Mouse (Mus musculus): ENCODE results near the gene Il2rb.

The Il2rb gene

GRCm38 (mm10) chr15:78518221-78518620 is 23.1 kb upstream of the Il2rb start:
- no peak for DNase-seq

DNA sequence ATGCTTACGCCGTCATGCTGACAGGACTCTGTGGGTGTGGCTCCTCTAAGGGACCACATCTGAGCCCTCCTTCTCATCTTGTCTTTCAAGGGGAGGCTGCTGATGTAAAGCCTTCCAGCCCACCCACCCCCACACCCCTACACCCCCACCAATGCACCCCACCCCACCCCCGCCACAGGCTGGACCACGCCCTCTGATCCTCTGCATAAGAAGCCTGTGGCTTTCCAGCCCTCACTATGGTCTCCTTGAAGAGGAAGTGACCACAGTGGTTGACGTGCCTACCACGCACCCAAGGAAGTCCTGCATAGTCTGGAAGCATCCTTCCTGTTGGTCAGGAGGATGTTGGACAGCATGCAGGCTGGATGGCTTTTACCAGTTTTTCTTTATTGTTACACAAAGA is 20.7 kb upstream of the Il2rb start:
- DNase-seq = no peak

- DNase-seq = peak; percentile 57 to 79
These were observed 19.5 kb upstream of the Il2rb start for GRCm38 (mm10) chr15:78514393-78515146.

- DNase-seq = no peak
These were observed 17.9 kb upstream of the Il2rb start for GRCm38 (mm10) chr15:78513019-78513418.

- DNase-seq = no peak
These were observed 16.9 kb upstream of the Il2rb start for GRCm38 (mm10) chr15:78511951-78512350.

DNA sequence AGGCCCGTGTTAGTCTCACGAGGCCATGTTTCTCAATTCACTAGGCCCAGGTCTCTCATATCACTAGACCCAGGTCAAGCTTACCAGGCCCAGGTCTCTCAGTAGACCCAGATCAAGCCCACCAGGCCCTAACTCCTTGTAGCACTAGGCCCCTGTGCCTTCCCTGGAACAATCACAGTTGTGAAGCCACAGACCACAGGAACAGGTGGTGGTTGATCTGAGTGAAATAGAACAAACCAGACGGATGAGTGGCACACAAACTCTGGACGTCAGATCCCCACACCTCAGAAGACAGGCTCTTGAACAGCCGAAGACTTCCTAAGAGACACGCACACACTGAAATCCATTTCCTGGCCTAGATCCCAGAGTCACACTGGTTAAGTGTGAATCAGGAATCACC is 15.7 kb upstream of the Il2rb start:
- no peak for DNase-seq

DNA sequence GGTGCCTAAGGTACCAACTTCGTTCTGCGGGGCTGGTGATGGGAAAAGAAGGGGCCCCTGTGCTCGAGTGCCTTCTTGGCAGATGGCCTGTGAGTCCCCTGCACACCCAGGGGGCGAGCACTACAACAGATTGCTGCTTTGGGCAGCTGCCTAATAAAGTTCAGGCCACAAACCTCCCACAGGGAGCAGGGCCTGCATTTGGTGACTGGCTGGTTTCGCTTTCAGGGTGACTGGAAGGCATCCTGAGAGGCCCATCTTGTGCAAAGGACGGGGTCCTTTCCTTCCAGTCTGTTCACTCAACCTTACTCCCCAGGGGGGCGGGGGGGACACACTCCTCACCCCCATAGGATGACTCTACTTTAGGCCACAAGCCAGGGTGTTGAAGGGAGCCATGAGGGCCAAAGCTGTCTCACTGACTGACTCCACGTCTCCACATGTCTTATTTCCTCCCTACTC is 15.1 kb upstream of the Il2rb start:
- DNase-seq = no peak

GRCm38 (mm10) chr15:78509297-78509899 is 14.3 kb upstream of the Il2rb start:
- DNase-seq = no peak

GRCm38 (mm10) chr15:78508443-78508842 is 13.4 kb upstream of the Il2rb start:
- no peak for DNase-seq

DNA sequence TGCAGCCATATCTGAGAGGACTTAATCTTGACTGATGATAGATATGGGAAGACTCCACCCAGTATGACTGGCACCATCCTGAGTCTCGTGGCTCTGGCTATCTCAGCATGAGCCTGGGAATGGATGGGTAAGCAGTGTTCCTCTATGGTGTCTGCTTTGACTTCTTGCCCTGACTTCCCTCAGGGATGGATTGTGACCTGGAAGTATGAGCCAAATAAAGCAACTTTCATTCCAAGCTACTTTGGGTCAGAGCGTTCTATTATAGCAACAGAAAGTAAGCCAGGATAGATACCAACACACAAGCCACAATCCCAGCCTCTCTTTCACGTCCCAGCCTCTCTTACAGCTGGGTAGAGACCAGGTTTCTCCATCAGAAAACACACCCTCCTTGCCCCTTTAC is 10.5 kb upstream of the Il2rb start:
- no peak for DNase-seq

- no peak for DNase-seq
These were observed 9.7 kb upstream of the Il2rb start for GRCm38 (mm10) chr15:78504816-78505215.

- no peak for DNase-seq
These were observed 8.9 kb upstream of the Il2rb start for GRCm38 (mm10) chr15:78504013-78504412.

GRCm38 (mm10) chr15:78502437-78503132 is 7.5 kb upstream of the Il2rb start:
- DNase-seq = no peak

DNA sequence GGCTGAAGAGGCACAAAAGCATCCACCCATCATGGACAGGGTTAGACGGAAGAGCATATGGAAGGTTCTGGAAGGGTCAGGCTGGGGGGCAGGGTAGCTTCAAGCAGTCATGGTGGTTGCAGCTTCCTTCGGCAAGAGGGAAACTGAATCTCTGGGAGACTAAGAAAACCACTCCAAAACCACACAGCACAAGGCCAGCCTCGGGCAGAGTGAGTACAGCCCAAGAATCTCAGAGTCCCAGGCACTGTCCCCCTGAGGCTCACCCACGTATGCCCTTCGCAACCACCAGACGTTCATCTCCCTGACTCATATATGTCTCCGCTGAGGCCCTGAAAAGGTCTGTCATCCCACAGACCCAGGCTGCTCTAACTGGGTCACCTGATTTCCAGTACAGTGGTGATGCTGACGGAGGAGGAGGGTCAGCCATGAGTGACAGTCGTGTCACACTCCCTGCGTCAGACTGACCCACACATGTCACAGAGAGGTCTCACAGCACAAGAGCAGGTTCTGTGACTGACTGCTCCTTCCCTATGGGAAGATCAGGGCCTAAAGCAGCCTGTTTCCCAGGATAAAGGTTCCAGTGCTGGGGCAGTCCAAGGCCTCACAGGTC is 1.6 kb downstream of the Il2rb start:
- DNase-seq = no peak

GRCm38 (mm10) chr15:78491301-78491700 is 3.8 kb downstream of the Il2rb start:
- no peak for DNase-seq

- no peak for DNase-seq
These were observed 5.2 kb downstream of the Il2rb start for GRCm38 (mm10) chr15:78489906-78490305.

- DNase-seq = no peak
These were observed 5.8 kb downstream of the Il2rb start for GRCm38 (mm10) chr15:78489248-78489647.

DNA sequence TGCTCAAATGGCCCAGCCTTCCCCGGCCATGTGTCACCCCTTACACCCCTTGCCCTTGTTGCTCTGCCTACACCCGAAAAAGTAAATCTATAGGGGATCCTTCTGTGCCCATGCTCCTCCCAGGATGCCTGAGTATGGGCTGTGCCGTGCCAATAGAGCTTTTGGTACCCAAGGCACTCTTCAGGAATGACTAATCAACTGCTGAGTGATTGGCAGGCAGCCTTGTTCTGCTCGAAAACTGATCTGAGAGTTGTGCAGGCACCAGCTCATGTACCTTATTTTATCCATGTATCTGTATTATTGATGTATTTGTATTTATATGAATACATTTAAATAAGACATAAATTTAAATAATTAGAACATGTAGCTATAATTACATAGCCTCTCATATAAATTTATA is 8.0 kb downstream of the Il2rb start:
- DNase-seq = no peak

GRCm38 (mm10) chr15:78486564-78486963 is 8.5 kb downstream of the Il2rb start:
- DNase-seq = no peak

DNA sequence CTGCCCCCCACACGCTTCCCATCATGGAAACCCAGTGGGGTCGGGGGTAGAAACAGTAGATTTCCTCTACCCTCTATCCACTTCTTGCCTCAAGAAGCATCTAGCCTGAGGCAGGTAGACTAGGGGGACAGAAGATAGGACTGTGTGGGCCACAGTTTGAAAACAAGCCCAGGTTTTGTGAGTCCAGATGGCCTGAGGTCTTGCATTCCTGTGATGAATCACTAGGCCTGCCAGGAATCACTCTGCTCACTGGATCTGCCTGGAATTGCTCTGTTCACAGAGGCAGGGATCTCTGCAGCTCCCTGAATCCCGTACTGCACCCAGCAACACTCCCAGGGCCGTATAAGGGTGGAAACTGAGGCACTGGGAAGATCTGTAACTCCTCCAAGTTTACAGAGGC is 11.8 kb downstream of the Il2rb start:
- no peak for DNase-seq

DNA sequence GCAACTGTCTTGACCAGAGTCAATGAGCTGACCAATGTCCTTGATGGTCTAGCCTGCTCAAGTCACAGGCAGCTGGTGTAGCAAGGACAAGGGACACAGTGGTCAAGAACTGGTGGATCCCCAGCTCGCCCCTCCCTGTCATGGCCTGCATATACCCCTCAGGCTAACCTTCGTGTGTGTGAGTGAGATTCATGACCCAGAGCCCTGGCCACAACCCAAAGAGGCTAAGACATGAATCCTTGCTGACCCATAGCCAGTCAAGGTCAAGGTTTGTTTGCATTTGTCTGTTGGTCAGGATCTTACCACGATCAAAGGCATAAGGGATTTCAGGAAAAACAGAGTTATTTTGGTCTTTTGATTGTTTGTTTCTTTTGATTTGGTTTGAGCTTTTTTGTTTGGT is 12.6 kb downstream of the Il2rb start:
- DNase-seq = no peak

DNA sequence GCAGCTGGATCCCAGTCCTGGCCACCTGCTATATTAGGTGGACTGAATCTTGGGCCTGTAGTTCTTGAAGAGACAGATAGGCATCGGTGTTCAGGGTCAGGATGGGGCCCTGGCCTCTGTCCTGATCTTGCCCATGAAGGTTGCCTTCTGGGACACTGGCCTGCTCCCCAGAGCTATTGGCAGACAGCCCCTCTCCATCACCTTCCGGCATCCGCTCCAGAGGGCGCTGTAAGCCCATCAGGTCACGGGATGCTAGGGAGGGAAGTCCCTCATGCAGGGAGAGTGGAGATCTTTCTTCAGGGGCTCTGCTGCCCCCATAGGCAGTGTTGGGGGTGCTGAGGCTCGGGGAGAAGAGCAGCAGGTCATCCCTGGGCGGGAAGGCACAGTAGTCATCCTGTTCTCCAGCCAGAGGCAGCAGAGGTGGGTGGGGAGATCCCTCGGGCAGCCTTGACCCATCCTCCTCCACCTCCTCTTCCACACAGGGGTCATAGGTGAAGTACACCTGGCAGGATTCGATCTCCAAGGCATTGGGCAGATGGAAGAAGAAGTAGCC is 13.5 kb downstream of the Il2rb start:
- DNase-seq = no peak

GRCm38 (mm10) chr15:78480991-78481390 is 14.1 kb downstream of the Il2rb start:
- DNase-seq = no peak
